29 mouse cellular contexts compared by ENCODE assay signal in genomic region chr6:124669234-124669859, GRCm38 (mm10). TPM values are rescaled to one million over a fixed set of nuclear protein-coding genes. Genes with fewer than 3 reads are reported as not detected.
DNase-seq lines count a peak whose midpoint lies in the region; ATAC-seq and TF ChIP-seq lines count a peak whose summit lies in the region.
"Had no signal": no experiment of that assay in that cellular context is flagged by ENCODE, and none has a peak within 500 bp of the region (broad histone marks: within the 10 kb centered on the region; RNA-seq: fewer than 3 reads in every experiment).

No protein-coding gene starts in this region.

- DNase-seq in embryonic facial prominence, embryonic 10.5 days (ENCODE audit: low spot score) = no peak
- peak; percentile 82 to 93 for DNase-seq in cerebellum, adult 2 months
- peak; percentile 87 to 89 for DNase-seq in cerebellum, postnatal 25 days
- no peak for DNase-seq in gastrocnemius, postnatal 36 days
- no peak for DNase-seq in right cerebral cortex, postnatal 4 days
- no peak for DNase-seq in left cerebral cortex, postnatal 36 days (ENCODE audit: low spot score in 2 of 2)
- DNase-seq: adrenal gland, postnatal 25 days; heart, adult 18-20 months; heart, postnatal 14 days; kidney, adult 18-20 months; kidney, postnatal 4 days; left cerebral cortex, postnatal 4 days; right cerebral cortex, postnatal 14 days; thymus, postnatal 25 days had no signal

- no peak for TF ChIP-seq CTCF in cerebellum, adult 2 months (IDR thresholded peaks at IDR 0.05; ENCODE audit: borderline replicate concordance, insufficient read depth, low read depth, low read length)

- peaks cover 8% of the 10 kb centered on the region for H3K4me1 ChIP-seq in embryonic facial prominence, embryonic 13.5 days
- H3K4me1 ChIP-seq in embryonic facial prominence, embryonic 10.5 days = peaks cover 14% of the 10 kb centered on the region
- H3K4me1 ChIP-seq in cerebellum, adult 2 months (ENCODE audit: control insufficient read depth, insufficient read depth, low read length) = peaks cover 43% of the 10 kb centered on the region
- H3K4me1 ChIP-seq: forebrain, embryonic 12.5 days; midbrain, embryonic 12.5 days had no signal

- H3K27ac ChIP-seq in embryonic facial prominence, embryonic 13.5 days = no peak overlapping the region
- no peak overlapping the region for H3K27ac ChIP-seq in embryonic facial prominence, embryonic 10.5 days (replicated peaks)
- peak overlapping the region; percentile 82 for H3K27ac ChIP-seq in cerebellum, adult 2 months (ENCODE audit: insufficient read depth, low read length)
- H3K27ac ChIP-seq: embryonic facial prominence, embryonic 12.5 days; forebrain, embryonic 12.5 days; heart, embryonic 13.5 days; hindbrain, embryonic 13.5 days; limb, embryonic 15.5 days; liver, embryonic 15.5 days; macrophage; midbrain, embryonic 12.5 days; neural tube, embryonic 12.5 days had no signal

- WGBS in embryonic facial prominence, embryonic 13.5 days = 92% methylated on average over 11 of the region's 11 CpGs
- 90% methylated on average over 11 of the region's 11 CpGs for WGBS in embryonic facial prominence, embryonic 10.5 days
- 19% methylated on average over 11 of the region's 11 CpGs for WGBS in cerebellum, adult 2 months

- intact Hi-C loops in gastrocnemius, postnatal 36 days (cut with DNase I) = no loop called here
- intact Hi-C loops in left cerebral cortex, postnatal 36 days (cut with DNase I) = no loop called here

- no peaks in the 10 kb centered on the region for H3K27me3 ChIP-seq in embryonic facial prominence, embryonic 13.5 days
- H3K27me3 ChIP-seq in embryonic facial prominence, embryonic 10.5 days (replicated peaks; ENCODE audit: low read depth, poor library complexity, severe bottlenecking) = no peaks in the 10 kb centered on the region
- H3K27me3 ChIP-seq in cerebellum, adult 2 months (ENCODE audit: control insufficient read depth, insufficient read depth, low read length) = no peaks in the 10 kb centered on the region
- H3K27me3 ChIP-seq: embryonic facial prominence, embryonic 12.5 days; forebrain, embryonic 12.5 days; heart, embryonic 13.5 days; hindbrain, embryonic 13.5 days; limb, embryonic 15.5 days; liver, embryonic 15.5 days; midbrain, embryonic 12.5 days; neural tube, embryonic 12.5 days had no signal

- no peak overlapping the region for H3K9ac ChIP-seq in embryonic facial prominence, embryonic 13.5 days
- H3K9ac ChIP-seq: embryonic facial prominence, embryonic 12.5 days; forebrain, embryonic 12.5 days; heart, embryonic 13.5 days; hindbrain, embryonic 13.5 days; limb, embryonic 15.5 days; liver, embryonic 15.5 days; midbrain, embryonic 12.5 days; neural tube, embryonic 12.5 days had no signal

- 0 out of 2 replicates have a peak, but pooled peaks have one; percentile 26 for ATAC-seq in embryonic facial prominence, embryonic 13.5 days (ENCODE audit: insufficient number of reproducible peaks, insufficient read depth, low FRiP score, low TSS enrichment, low read depth)
- peak; percentile 47 for ATAC-seq in megakaryocyte-erythroid progenitor cell, adult 5-6 weeks (replicated peaks; ENCODE audit: low FRiP score, low TSS enrichment, poor library complexity, severe bottlenecking)
- ATAC-seq: CD4-positive, CD25-positive, alpha-beta regulatory T cell, adult 4 months had no signal

- H3K4me3 ChIP-seq in embryonic facial prominence, embryonic 13.5 days = no peak overlapping the region
- no peak overlapping the region for H3K4me3 ChIP-seq in embryonic facial prominence, embryonic 10.5 days
- no peak overlapping the region for H3K4me3 ChIP-seq in cerebellum, adult 2 months (replicated peaks; ENCODE audit: insufficient read depth, low read depth, low read length)
- H3K4me3 ChIP-seq: embryonic facial prominence, embryonic 12.5 days; erythroblast, embryonic 14.5 days; forebrain, embryonic 12.5 days; heart, embryonic 13.5 days; hindbrain, embryonic 13.5 days; limb, embryonic 15.5 days; liver, embryonic 15.5 days; midbrain, embryonic 12.5 days; neural tube, embryonic 12.5 days had no signal

- H3K9me3 ChIP-seq in embryonic facial prominence, embryonic 13.5 days = no peaks in the 10 kb centered on the region
- H3K9me3 ChIP-seq in embryonic facial prominence, embryonic 10.5 days = no peaks in the 10 kb centered on the region
- H3K9me3 ChIP-seq: embryonic facial prominence, embryonic 12.5 days; forebrain, embryonic 12.5 days; heart, embryonic 13.5 days; hindbrain, embryonic 13.5 days; limb, embryonic 15.5 days; liver, embryonic 15.5 days; midbrain, embryonic 12.5 days; neural tube, embryonic 12.5 days had no signal

- peaks cover 6% of the 10 kb centered on the region for H3K36me3 ChIP-seq in embryonic facial prominence, embryonic 13.5 days
- H3K36me3 ChIP-seq in embryonic facial prominence, embryonic 10.5 days (replicated peaks) = peaks cover 9% of the 10 kb centered on the region
- H3K36me3 ChIP-seq: embryonic facial prominence, embryonic 12.5 days; forebrain, embryonic 12.5 days; midbrain, embryonic 12.5 days had no signal

- no peak for TF ChIP-seq POLR2A in cerebellum, adult 2 months (IDR thresholded peaks at IDR 0.05; ENCODE audit: borderline replicate concordance, insufficient read depth, low read length)

- no peak overlapping the region for H3K4me2 ChIP-seq in embryonic facial prominence, embryonic 13.5 days
- H3K4me2 ChIP-seq: embryonic facial prominence, embryonic 12.5 days; forebrain, embryonic 12.5 days; heart, embryonic 13.5 days; hindbrain, embryonic 13.5 days; limb, embryonic 15.5 days; liver, embryonic 15.5 days; midbrain, embryonic 12.5 days; neural tube, embryonic 12.5 days had no signal

RNA-seq across cellular contexts. Expression of gene Lpcat3, which starts 6.5 kb away (rescaled TPM):
- polyA plus RNA-seq in embryonic facial prominence, embryonic 13.5 days (2015; fragmentation: Nextera tagmentation; extraction: Ambion mirVana) = 52.0 and 59.3 TPM in 2 replicates
- 41.4 and 46.6 TPM in 2 replicates for polyA plus RNA-seq in embryonic facial prominence, embryonic 10.5 days (2016; fragmentation: Nextera tagmentation; extraction: Ambion mirVana)
- 56.4 and 60.0 TPM in 2 replicates for polyA plus RNA-seq in cerebellum, adult 2 months (2012; rRNA removed)
- total RNA-seq in megakaryocyte-erythroid progenitor cell, adult 5-6 weeks (2014; fragmentation: Nextera tagmentation) = 78.8 and 91.1 TPM in 2 replicates
- 53.1 and 89.0 TPM in 2 replicates for total RNA-seq in megakaryocyte-erythroid progenitor cell, adult 5-6 weeks (2017)
- 10 to 100 TPM; 16.3 to 18.3 TPM for total RNA-seq in gastrocnemius, postnatal 36 days (2021)
- total RNA-seq in left cerebral cortex, postnatal 36 days (2021) = 10 to 100 TPM; 20.9 to 23.0 TPM

RNA-seq across cellular contexts. Expression of gene C1s2, which starts 33.5 kb away (rescaled TPM):
- not detected in 2 replicates for polyA plus RNA-seq in embryonic facial prominence, embryonic 13.5 days (2015; fragmentation: Nextera tagmentation; extraction: Ambion mirVana)
- polyA plus RNA-seq in embryonic facial prominence, embryonic 10.5 days (2016; fragmentation: Nextera tagmentation; extraction: Ambion mirVana) = not detected in 2 replicates
- 0.17 and 0.18 TPM in 2 replicates for polyA plus RNA-seq in cerebellum, adult 2 months (2012; rRNA removed)
- total RNA-seq in megakaryocyte-erythroid progenitor cell, adult 5-6 weeks (2014; fragmentation: Nextera tagmentation) = not detected in 2 replicates
- not detected in 2 replicates for total RNA-seq in megakaryocyte-erythroid progenitor cell, adult 5-6 weeks (2017)
- total RNA-seq in gastrocnemius, postnatal 36 days (2021) = under 1 TPM; 0.32 to 0.56 TPM
- under 1 TPM in 1 of 2 experiments, not detected in 1; 0.32 TPM for total RNA-seq in left cerebral cortex, postnatal 36 days (2021)
- total RNA-seq: monocyte, adult 5-6 weeks had no signal
- polyA plus RNA-seq: CD4-positive, CD25-positive, alpha-beta regulatory T cell, adult 4 months; embryonic facial prominence, embryonic 12.5 days; erythroblast, embryonic 14.5 days; heart, embryonic 13.5 days; limb, embryonic 15.5 days; liver, embryonic 15.5 days; macrophage; midbrain, embryonic 12.5 days; stomach, embryonic 14.5 days had no signal

RNA-seq across cellular contexts. Expression of gene Emg1, which starts 42.6 kb away (rescaled TPM):
- 199 and 214 TPM in 2 replicates for polyA plus RNA-seq in embryonic facial prominence, embryonic 13.5 days (2015; fragmentation: Nextera tagmentation; extraction: Ambion mirVana)
- 233 and 257 TPM in 2 replicates for polyA plus RNA-seq in embryonic facial prominence, embryonic 10.5 days (2016; fragmentation: Nextera tagmentation; extraction: Ambion mirVana)
- 93.3 and 101 TPM in 2 replicates for polyA plus RNA-seq in cerebellum, adult 2 months (2012; rRNA removed)
- total RNA-seq in megakaryocyte-erythroid progenitor cell, adult 5-6 weeks (2014; fragmentation: Nextera tagmentation) = 242 and 387 TPM in 2 replicates
- total RNA-seq in megakaryocyte-erythroid progenitor cell, adult 5-6 weeks (2017) = 375 and 422 TPM in 2 replicates
- total RNA-seq in gastrocnemius, postnatal 36 days (2021) = 10 to 100 TPM; 51.9 to 53.8 TPM
- 10 to 100 TPM; 41.8 to 45.9 TPM for total RNA-seq in left cerebral cortex, postnatal 36 days (2021)

RNA-seq across cellular contexts. Expression of gene Phb2, which starts 42.8 kb away (rescaled TPM):
- 337 and 351 TPM in 2 replicates for polyA plus RNA-seq in embryonic facial prominence, embryonic 13.5 days (2015; fragmentation: Nextera tagmentation; extraction: Ambion mirVana)
- 473 and 496 TPM in 2 replicates for polyA plus RNA-seq in embryonic facial prominence, embryonic 10.5 days (2016; fragmentation: Nextera tagmentation; extraction: Ambion mirVana)
- 114 and 115 TPM in 2 replicates for polyA plus RNA-seq in cerebellum, adult 2 months (2012; rRNA removed)
- total RNA-seq in megakaryocyte-erythroid progenitor cell, adult 5-6 weeks (2014; fragmentation: Nextera tagmentation) = 467 and 537 TPM in 2 replicates
- 474 and 558 TPM in 2 replicates for total RNA-seq in megakaryocyte-erythroid progenitor cell, adult 5-6 weeks (2017)
- total RNA-seq in gastrocnemius, postnatal 36 days (2021) = 100 to 1,000 TPM; 140 to 161 TPM
- 100 to 1,000 TPM; 113 to 127 TPM for total RNA-seq in left cerebral cortex, postnatal 36 days (2021)

Comparison
In these comparisons a context has a peak if more than half of its experiments do, and no peak if none do; other contexts are left out.
1. DNase-seq: peak in cerebellum, adult 2 months (2 of 2) and cerebellum, postnatal 25 days (2 of 2); none in embryonic facial prominence, embryonic 10.5 days (single experiment), gastrocnemius, postnatal 36 days (0 of 2), right cerebral cortex, postnatal 4 days (single experiment) and left cerebral cortex, postnatal 36 days (0 of 2).
2. RNA of gene Emg1, which starts 42.6 kb away (total RNA-seq): 242 to 422 TPM in megakaryocyte-erythroid progenitor cell, adult 5-6 weeks; 51.9 to 53.8 TPM in gastrocnemius, postnatal 36 days and 41.8 to 45.9 TPM in left cerebral cortex, postnatal 36 days; every median in the first group is over 4 times any median in the second.